Mouse (Mus musculus): ENCODE data around the gene Ube2j1.

Ube2j1 gene

GRCm38 (mm10) chr4:33072526-33073161 lies 41.4 kb downstream of the Ube2j1 start:
- no peak for DNase-seq (ENCODE audit: low spot score)

DNA sequence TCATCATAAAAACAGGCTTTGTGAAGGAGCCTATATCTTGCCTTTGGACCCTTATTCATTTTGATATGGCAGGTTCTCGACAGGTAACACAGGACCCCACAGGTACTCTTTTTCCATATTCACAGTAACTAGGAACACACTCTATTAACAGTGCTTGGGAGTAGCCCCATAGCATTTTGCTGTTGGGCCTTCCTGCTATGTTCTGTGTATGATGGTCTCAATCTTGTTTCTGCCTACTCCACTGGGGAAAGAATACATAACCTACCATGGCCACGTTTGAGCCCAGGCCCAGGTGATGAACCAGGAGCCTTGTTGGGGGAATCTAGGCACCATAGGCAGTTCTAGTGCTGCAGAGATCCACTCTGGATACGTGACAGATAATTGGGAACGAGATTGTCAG lies 43.2 kb downstream of the Ube2j1 start:
- DNase-seq (ENCODE audit: low spot score), result no peak

- DNase-seq (ENCODE audit: low spot score), result no peak
Observed at GRCm38 (mm10) chr4:33074851-33075250, 43.6 kb downstream of the Ube2j1 start.

DNA sequence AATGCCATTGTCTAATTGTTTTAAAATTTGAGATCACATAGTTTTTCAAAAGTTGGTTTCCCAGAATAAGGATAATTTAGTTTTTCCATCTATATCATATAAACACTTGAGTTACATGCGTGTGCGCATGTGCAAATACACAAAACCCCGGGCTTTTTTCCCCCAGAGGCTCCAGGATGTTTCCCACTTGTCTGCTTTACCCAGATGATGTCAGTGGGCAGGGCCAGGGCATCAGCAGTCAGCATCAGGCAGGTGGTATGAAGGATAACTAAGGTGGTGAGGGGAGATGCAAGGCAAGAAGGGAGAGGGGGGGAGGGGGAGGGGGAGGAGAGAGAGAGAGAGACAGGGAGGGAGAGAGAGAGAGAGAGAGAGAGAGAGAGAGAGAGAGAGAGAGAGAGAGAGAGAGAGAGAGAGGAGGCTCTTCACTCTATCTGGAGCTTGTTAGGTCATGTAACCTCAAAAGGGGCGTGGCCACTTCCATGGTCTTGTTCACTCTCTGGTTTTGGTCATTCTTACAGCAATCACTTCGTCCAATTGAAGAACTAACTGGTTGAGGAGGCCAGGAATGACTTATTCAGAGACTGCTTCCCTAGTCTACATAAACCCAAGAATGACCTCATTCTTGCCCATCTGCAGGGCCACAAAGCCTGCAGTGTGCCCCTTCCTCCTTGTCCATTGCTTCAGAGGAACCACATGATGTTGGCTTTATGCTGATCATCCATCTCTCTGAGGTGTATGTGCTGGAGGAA lies 44.7 kb downstream of the Ube2j1 start:
- no peak for DNase-seq (ENCODE audit: low spot score)

DNA sequence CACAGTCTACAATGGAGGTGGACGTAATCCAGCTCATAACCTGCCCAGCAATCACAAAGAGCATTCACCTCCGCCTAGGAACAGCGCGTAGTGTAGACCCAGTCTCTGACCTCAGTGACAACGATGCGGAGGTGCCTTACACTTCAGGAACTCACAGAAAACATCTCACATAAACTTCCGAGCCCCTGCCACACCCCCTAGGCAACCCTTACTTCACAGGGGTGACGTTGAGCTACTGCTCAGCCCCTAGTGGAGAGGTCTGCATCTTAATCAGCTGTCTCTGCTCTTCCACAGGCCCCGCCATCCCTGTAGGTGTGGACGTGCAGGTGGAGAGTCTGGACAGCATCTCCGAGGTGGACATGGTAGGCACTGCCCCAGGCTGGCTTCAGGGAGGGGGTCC lies 45.9 kb downstream of the Ube2j1 start:
- no peak for DNase-seq (ENCODE audit: low spot score)

GRCm38 (mm10) chr4:33077724-33078123 lies 46.5 kb downstream of the Ube2j1 start:
- no peak for DNase-seq (ENCODE audit: low spot score)

DNA sequence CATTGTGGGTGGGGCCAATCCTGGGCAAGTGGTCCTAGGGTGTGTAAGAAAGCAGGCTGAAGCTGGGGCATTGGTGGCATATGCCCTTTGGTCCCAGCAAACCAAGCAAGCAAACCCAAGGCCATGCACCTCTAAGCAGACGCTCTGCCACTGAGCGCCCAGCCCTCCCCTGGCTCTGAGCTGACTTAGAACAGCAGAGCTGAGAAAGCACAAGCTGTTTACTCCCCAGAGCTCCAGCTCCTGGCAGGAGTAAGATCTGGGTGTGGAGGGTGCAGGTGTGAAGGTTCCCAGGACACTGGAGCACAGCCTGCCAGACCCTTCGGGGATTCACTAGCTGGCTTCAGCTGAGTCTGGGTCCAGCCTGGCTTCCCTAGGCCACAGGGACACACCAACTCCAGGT lies 47.3 kb downstream of the Ube2j1 start:
- DNase-seq (ENCODE audit: low spot score), result no peak

DNA sequence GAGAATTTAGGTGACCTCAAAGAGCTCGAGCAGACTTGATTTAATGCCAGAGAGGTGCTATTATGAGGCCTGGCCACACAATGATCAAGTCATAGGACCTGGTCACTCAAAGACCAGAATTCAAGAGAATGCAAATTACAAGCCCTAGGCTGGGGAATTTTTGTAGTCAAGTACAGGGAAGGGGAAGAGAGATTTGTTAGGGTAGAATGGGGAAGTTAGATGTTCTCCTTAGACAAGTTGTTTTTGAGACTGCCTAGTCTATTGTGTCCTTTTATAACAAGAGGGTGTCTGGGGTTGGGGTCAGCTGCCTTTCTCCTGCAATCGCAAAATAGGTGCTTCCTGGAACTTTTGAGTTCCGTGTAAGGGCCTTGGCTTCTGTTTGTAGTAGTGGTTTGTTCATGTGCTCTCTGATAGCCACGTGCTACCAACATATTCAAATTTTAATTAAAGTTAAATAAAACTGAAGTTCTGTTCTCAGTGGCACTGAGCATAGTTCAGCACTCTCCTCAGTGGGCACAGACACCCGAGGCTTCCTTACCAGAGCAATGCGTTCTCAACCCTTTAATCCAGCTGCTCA lies 68.0 kb downstream of the Ube2j1 start:
- no peak for DNase-seq (ENCODE audit: low spot score)
